ENCODE assay signal across 8 mouse cellular contexts in the genomic region with DNA sequence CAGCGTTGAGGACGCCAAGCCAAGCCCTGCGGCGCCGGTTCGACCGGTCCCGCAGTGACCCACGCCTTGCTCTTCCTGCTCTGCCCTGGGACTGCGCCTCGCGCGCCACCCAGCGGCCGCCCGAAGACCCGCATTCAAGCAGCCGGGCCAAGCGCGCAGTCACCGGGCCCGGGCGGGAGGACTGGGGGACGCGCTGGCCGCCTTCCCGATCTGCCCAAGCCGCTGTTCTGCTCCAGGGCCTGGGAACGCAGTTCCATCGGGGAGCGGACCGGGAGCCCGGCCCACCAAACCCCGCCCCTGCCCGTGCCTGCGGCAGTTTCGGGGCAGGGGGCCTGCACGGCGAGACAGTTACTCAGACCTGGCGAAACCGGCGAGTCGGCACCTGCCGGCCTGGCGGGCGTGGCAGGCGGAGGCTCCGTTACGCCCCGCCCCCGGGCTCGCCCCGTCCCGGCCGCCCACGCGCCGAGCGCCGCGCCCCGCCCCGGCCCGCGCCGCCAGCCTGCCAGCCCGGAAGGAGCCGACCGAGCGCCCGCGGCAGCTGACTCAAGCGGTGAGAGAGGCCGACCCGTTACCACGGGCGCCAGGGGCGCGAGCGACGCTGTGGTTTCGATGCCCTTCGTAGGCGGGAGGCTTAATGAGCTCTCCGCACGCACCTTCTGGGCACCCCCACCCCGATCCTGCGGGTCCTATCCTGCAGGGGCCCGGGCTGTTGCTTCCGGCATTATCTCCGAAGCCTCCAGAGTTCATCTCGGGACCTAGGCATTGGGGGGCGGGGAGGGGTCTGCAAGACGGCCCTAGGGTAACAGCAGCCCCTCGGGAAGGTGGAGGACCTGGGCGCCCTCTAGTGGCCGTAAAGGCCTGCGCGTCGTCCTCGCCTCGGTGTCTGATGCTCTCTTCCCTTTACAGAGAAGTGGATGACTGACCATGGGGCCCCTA. TPM values are rescaled to one million over a fixed set of nuclear protein-coding genes. Genes with fewer than 3 reads are reported as not detected.
DNase-seq lines count a peak whose midpoint lies in the region; ATAC-seq lines count a peak whose summit lies in the region.

TSS of gene Ap5b1 (plus strand) at position 492 of the 936 bp plus-strand sequence.

- peak within 1 kb of the TSS; percentile 67 for H3K4me3 ChIP-seq in heart, embryonic 13.5 days
- peak within 1 kb of the TSS; percentile 81 for H3K4me3 ChIP-seq in liver, embryonic 12.5 days
- peak within 1 kb of the TSS; percentile 82 for H3K4me3 ChIP-seq in stomach, embryonic 15.5 days (replicated peaks)

- peak within 1 kb of the TSS; percentile 89 for H3K27ac ChIP-seq in heart, embryonic 13.5 days (replicated peaks)
- peak within 1 kb of the TSS; percentile 93 for H3K27ac ChIP-seq in liver, embryonic 12.5 days
- H3K27ac ChIP-seq in stomach, embryonic 15.5 days, result peak within 1 kb of the TSS; percentile 97

- H3K27me3 ChIP-seq in heart, embryonic 13.5 days (replicated peaks), result peaks cover 53% of the 10 kb centered on the region
- H3K27me3 ChIP-seq in liver, embryonic 12.5 days (replicated peaks), result peaks cover 49% of the 10 kb centered on the region
- no peaks in the 10 kb centered on the region for H3K27me3 ChIP-seq in stomach, embryonic 15.5 days (replicated peaks)

- H3K36me3 ChIP-seq in heart, embryonic 13.5 days, result peaks cover 26% of the 10 kb centered on the region
- H3K36me3 ChIP-seq in liver, embryonic 12.5 days, result peaks cover 24% of the 10 kb centered on the region
- peaks cover 3% of the 10 kb centered on the region; the same call in 1 of the 2 replicates for H3K36me3 ChIP-seq in stomach, embryonic 15.5 days

- peak within 1 kb of the TSS; percentile 83 for H3K9ac ChIP-seq in heart, embryonic 13.5 days
- H3K9ac ChIP-seq in liver, embryonic 12.5 days, result peak within 1 kb of the TSS; percentile 83
- H3K9ac ChIP-seq in stomach, embryonic 15.5 days, result peak within 1 kb of the TSS; percentile 80

- peak; percentile 92 for DNase-seq in CD4-positive helper T cell, adult 2 months (ENCODE audit: low read depth, low spot score)
- peak; percentile 65 for DNase-seq in brain, embryonic 18.5 days (ENCODE audit: low read depth, low spot score)
- DNase-seq in kidney, postnatal 10 days, result peak; percentile 92
- peak; percentile 90 for DNase-seq in natural killer cell, adult 2 months (ENCODE audit: low spot score in 2 of 2)

- H3K4me1 ChIP-seq in heart, embryonic 13.5 days, result peaks cover 21% of the 10 kb centered on the region
- peaks cover 41% of the 10 kb centered on the region for H3K4me1 ChIP-seq in liver, embryonic 12.5 days
- peaks cover 25% of the 10 kb centered on the region for H3K4me1 ChIP-seq in stomach, embryonic 15.5 days

- peak within 1 kb of the TSS; percentile 98 for H3K4me2 ChIP-seq in heart, embryonic 13.5 days
- peak within 1 kb of the TSS; percentile 98 for H3K4me2 ChIP-seq in liver, embryonic 12.5 days
- H3K4me2 ChIP-seq in stomach, embryonic 15.5 days, result peak within 1 kb of the TSS; percentile 99

- WGBS in heart, embryonic 13.5 days, result under 1% methylated on average over 98 of the region's 102 CpGs
- WGBS in liver, embryonic 12.5 days (ENCODE audit: insufficient replicate concordance), result under 1% methylated on average over 95 of the region's 102 CpGs
- WGBS in stomach, embryonic 15.5 days, result under 1% methylated on average over 100 of the region's 102 CpGs

- ATAC-seq in erythroid progenitor cell, adult 5-6 weeks (replicated peaks; ENCODE audit: low FRiP score, poor library complexity, severe bottlenecking), result peak; percentile 73
- ATAC-seq in heart, embryonic 13.5 days (ENCODE audit: extremely low read depth, insufficient number of reproducible peaks, low FRiP score, low TSS enrichment), result peak; percentile 86
- peak; percentile 87 for ATAC-seq in liver, embryonic 12.5 days
- peak; percentile 85 for ATAC-seq in stomach, embryonic 15.5 days (ENCODE audit: insufficient read depth, low FRiP score, low read depth)

- H3K9me3 ChIP-seq in heart, embryonic 13.5 days, result no peaks in the 10 kb centered on the region
- no peaks in the 10 kb centered on the region for H3K9me3 ChIP-seq in liver, embryonic 12.5 days (replicated peaks)
- H3K9me3 ChIP-seq in stomach, embryonic 15.5 days, result no peaks in the 10 kb centered on the region

RNA-seq across cellular contexts. Expression of gene Ap5b1, which starts in this region (rescaled TPM):
- 3.8 and 8.3 TPM in 2 replicates for total RNA-seq in erythroid progenitor cell, adult 5-6 weeks (2015; ENCODE audit: low replicate concordance)
- 6.4 and 11.0 TPM in 2 replicates for total RNA-seq in erythroid progenitor cell, adult 5-6 weeks (2017; ENCODE audit: low replicate concordance)
- polyA plus RNA-seq in heart, embryonic 13.5 days (2015; fragmentation: Nextera tagmentation; extraction: Ambion mirVana), result 2.2 and 2.7 TPM in 2 replicates
- polyA plus RNA-seq in liver, embryonic 12.5 days (2016; fragmentation: Nextera tagmentation; extraction: Ambion mirVana), result 3.4 and 3.5 TPM in 2 replicates
- polyA plus RNA-seq in stomach, embryonic 15.5 days (2015; fragmentation: Nextera tagmentation; extraction: Ambion mirVana), result 7.1 and 8.3 TPM in 2 replicates

Comparison
In these comparisons a context has a peak if more than half of its experiments do, and no peak if none do; other contexts are left out.
1. Peak in every context shown above with its lines: DNase-seq, ATAC-seq, H3K4me3 ChIP-seq and H3K27ac ChIP-seq.